Mouse (Mus musculus): ENCODE measurements at regions not wholly inside any gene's neighbourhood (a gene's known extent, or its start where the extent isn't known, plus 50 kb on each side); places are given as distances from the start of the nearest gene placed in this dataset.

GRCm38 (mm10) chr6:17224852-17225251, 56.1 kb upstream of the Cav2 start:
- no peak for DNase-seq (ENCODE audit: low read depth, low spot score)

GRCm38 (mm10) chr6:17226483-17226882, 54.5 kb upstream of the Cav2 start:
- DNase-seq (ENCODE audit: low read depth, low spot score) = no peak

All from telencephalon, adult 2 months (tissue).